Mouse (Mus musculus) liver, embryonic 14.5 days (tissue): Measurements from ENCODE around the gene Kcnq5. TPM values are rescaled to one million over a fixed set of nuclear protein-coding genes. Genes with fewer than 3 reads are reported as not detected.

Experiments used
- ATAC-seq: fragments of 200-750 bp; cut with Nextera tagmentation; 2 replicates; pipeline ENCODE4 v1.8.0; 2017; ENCODE audit warnings: moderate number of reproducible peaks, mild to moderate bottlenecking, moderate library complexity; ENCODE audit not compliant: insufficient read depth
- DNase-seq, 3 experiments: peaks; one replicate each; pipeline ENCODE4 v3.0.0-alpha.2; 2012 to 2013; ENCODE audit warnings: low read depth in 3 of 3, low spot score in 3 of 3
- H3K27ac ChIP-seq: fragments of 300-500 bp; sonication (generic); 2 replicates; pipeline ENCODE4 v1.5.1; 2014; ENCODE audit warnings: moderate library complexity, mild to moderate bottlenecking, control low read depth, inconsistent platforms
- H3K27me3 ChIP-seq: fragments of 300-500 bp; sonication (generic); 2 replicates; pipeline ENCODE4 v1.6.1; 2014; ENCODE audit warnings: mild to moderate bottlenecking, low read length, moderate library complexity; ENCODE audit not compliant: control insufficient read depth, insufficient read depth
- H3K36me3 ChIP-seq: fragments of 300-500 bp; sonication (generic); replicated peaks from 2 replicates; pipeline ENCODE4 v1.6.1; 2014; ENCODE audit warnings: low read depth; ENCODE audit not compliant: control insufficient read depth, insufficient read depth
- H3K4me1 ChIP-seq, 2 experiments: fragments of 200-500 bp in 1 of 2; fragments of 300-500 bp in 1 of 2; sonication (generic) in 1 of 2; replicated peaks; 2 replicates each; pipeline ENCODE4 v1.6.1; 2012 to 2014; ENCODE audit warnings: antibody characterized with exemption in 1 of 2, inconsistent platforms in 1 of 2, low read length in 1 of 2; ENCODE audit not compliant: control insufficient read depth in 2 of 2, insufficient read depth in 2 of 2
- H3K4me2 ChIP-seq: fragments of 300-500 bp; sonication (generic); 2 replicates; pipeline ENCODE4 v1.6.1; 2014; ENCODE audit warnings: low read depth, mild to moderate bottlenecking, control low read depth, moderate library complexity
- H3K4me3 ChIP-seq, 2 experiments: fragments of 200-500 bp in 1 of 2; fragments of 300-500 bp in 1 of 2; sonication (generic) in 1 of 2; 2 replicates each; pipeline ENCODE4 v1.5.1; 2012 to 2014; ENCODE audit warnings: low read depth in 2 of 2, low read length in 2 of 2, mild to moderate bottlenecking in 2 of 2, control low read depth in 1 of 2, inconsistent platforms in 1 of 2, moderate library complexity in 1 of 2; ENCODE audit not compliant: insufficient read depth in 1 of 2
- H3K9ac ChIP-seq: fragments of 300-500 bp; sonication (generic); replicated peaks from 2 replicates; pipeline ENCODE4 v1.6.1; 2014; ENCODE audit warnings: mild to moderate bottlenecking, control low read depth, moderate library complexity
- H3K9me3 ChIP-seq: fragments of 300-500 bp; sonication (generic); 2 replicates; pipeline ENCODE4 v1.6.1; 2016; ENCODE audit warnings: low read length, mixed read lengths; ENCODE audit not compliant: control insufficient read depth
- CTCF ChIP-seq: IDR thresholded peaks from 2 replicates; pipeline ENCODE4 v1.5.1; 2016; ENCODE audit warnings: antibody characterized with exemption, low read depth, control low read depth
- EP300 ChIP-seq: IDR thresholded peaks from 2 replicates; pipeline ENCODE4 v1.6.1; 2016; ENCODE audit warnings: antibody characterized with exemption, low read depth
- WGBS: fragments of 180-500 bp; shearing (Covaris S2); extraction: QIAGEN DNeasy Blood & Tissue Kit; methylation state at CpG from one replicate; pipeline ENCODE4 v1.1.7; 2014; ENCODE audit not compliant: insufficient replicate concordance; 5-methylcytosine and 5-hydroxymethylcytosine counted together
- polyA plus RNA-seq, 2 experiments: library from polyadenylated mRNA; depleted of rRNA in 1 of 2; stranded (reverse) in 1 of 2; unstranded in 1 of 2; fragments of >200 nt; fragmentation: Nextera tagmentation in 1 of 2; extraction: Ambion mirVana in 1 of 2; gene quantifications; 2 replicates each; pipeline versions ENCODE4 v1.2.1 to v1.2.3; 2012 to 2014

Gene Kcnq5
- polyA plus RNA-seq, 2 experiments: 0.11 TPM; not detected in 1

GRCm38 (mm10) chr1:21919276-21919675 lies 42.5 kb downstream of the Kcnq5 start:
- H3K27me3 ChIP-seq: no peaks in the 10 kb centered on the region
- ATAC-seq (no peak), DNase-seq (no peak)
- no peak overlapping the region for H3K27ac ChIP-seq
- H3K9ac ChIP-seq: no peak overlapping the region
- H3K9me3 ChIP-seq: no peaks in the 10 kb centered on the region
- no peaks in the 10 kb centered on the region for H3K4me1 ChIP-seq
- TF ChIP-seq EP300 (no peak), CTCF (no peak)
- H3K4me3 ChIP-seq: no peak overlapping the region
- no peaks in the 10 kb centered on the region for H3K36me3 ChIP-seq
- no peak overlapping the region for H3K4me2 ChIP-seq
- 66% methylated on average over 6 of the region's 6 CpGs for WGBS

- WGBS: 15% methylated on average over 5 of the region's 5 CpGs
- H3K27me3 ChIP-seq: no peaks in the 10 kb centered on the region
- no peak for DNase-seq
- no peaks in the 10 kb centered on the region for H3K9me3 ChIP-seq
- H3K4me1 ChIP-seq: no peaks in the 10 kb centered on the region
- H3K4me3 ChIP-seq: no peak overlapping the region
- ATAC-seq: no peak
- TF ChIP-seq CTCF (no peak), EP300 (no peak)
- H3K27ac ChIP-seq: no peak overlapping the region
- no peak overlapping the region for H3K9ac ChIP-seq
- H3K4me2 ChIP-seq: no peak overlapping the region
- no peaks in the 10 kb centered on the region for H3K36me3 ChIP-seq
These were observed 65.5 kb downstream of the Kcnq5 start for GRCm38 (mm10) chr1:21896067-21896719.

GRCm38 (mm10) chr1:21883747-21884146 lies 78.0 kb downstream of the Kcnq5 start:
- no peak for ATAC-seq
- Histone ChIP-seq H3K9me3 (no peaks in the 10 kb centered on the region), H3K4me1 (no peaks in the 10 kb centered on the region), H3K4me2 (no peak overlapping the region), H3K27me3 (no peaks in the 10 kb centered on the region), H3K36me3 (no peaks in the 10 kb centered on the region), H3K27ac (no peak overlapping the region), H3K4me3 (no peak overlapping the region), H3K9ac (no peak overlapping the region)
- DNase-seq: no peak
- no peak for TF ChIP-seq EP300
- TF ChIP-seq CTCF: no peak
- WGBS: 53% methylated on average over 3 of the region's 3 CpGs

- TF ChIP-seq EP300 (no peak), CTCF (no peak)
- 54% methylated on average over 4 of the region's 4 CpGs for WGBS
- no peak overlapping the region for H3K4me3 ChIP-seq
- no peaks in the 10 kb centered on the region for H3K36me3 ChIP-seq
- no peaks in the 10 kb centered on the region for H3K9me3 ChIP-seq
- H3K27me3 ChIP-seq: no peaks in the 10 kb centered on the region
- no peak overlapping the region for H3K9ac ChIP-seq
- H3K4me2 ChIP-seq: no peak overlapping the region
- H3K27ac ChIP-seq: no peak overlapping the region
- ATAC-seq (no peak), DNase-seq (no peak)
- no peaks in the 10 kb centered on the region for H3K4me1 ChIP-seq
These were observed 90.9 kb downstream of the Kcnq5 start for GRCm38 (mm10) chr1:21870889-21871288.

- H3K36me3 ChIP-seq: no peaks in the 10 kb centered on the region
- 33% methylated on average over 1 of the region's 1 CpGs for WGBS
- no peaks in the 10 kb centered on the region for H3K27me3 ChIP-seq
- H3K9me3 ChIP-seq: no peaks in the 10 kb centered on the region
- no peak for ATAC-seq
- no peak overlapping the region for H3K27ac ChIP-seq
- H3K4me2 ChIP-seq: no peak overlapping the region
- H3K9ac ChIP-seq: no peak overlapping the region
- DNase-seq: no peak
- no peak overlapping the region for H3K4me3 ChIP-seq
- TF ChIP-seq CTCF: no peak
- TF ChIP-seq EP300: no peak
- no peaks in the 10 kb centered on the region for H3K4me1 ChIP-seq
These were observed 93.3 kb downstream of the Kcnq5 start for GRCm38 (mm10) chr1:21868484-21868883.
